Mouse (Mus musculus) embryonic facial prominence, embryonic 10.5 days (tissue): ENCODE data around the gene 1110008P14Rik. TPM values are rescaled to one million over a fixed set of nuclear protein-coding genes. Genes with fewer than 3 reads are reported as not detected.

Source experiments
- DNase-seq: peaks from one replicate; pipeline ENCODE4 v3.0.0-alpha.2; 2017; ENCODE audit warnings: low spot score
- H3K27ac ChIP-seq: fragments of 300-500 bp; sonication (generic); replicated peaks from 2 replicates; pipeline ENCODE4 v1.5.1; 2016; ENCODE audit warnings: mild to moderate bottlenecking
- H3K27me3 ChIP-seq: fragments of 300-500 bp; sonication (generic); replicated peaks from 2 replicates; pipeline ENCODE4 v1.6.1; 2016; ENCODE audit warnings: low read depth, mild to moderate bottlenecking; ENCODE audit not compliant: poor library complexity, severe bottlenecking
- H3K36me3 ChIP-seq: fragments of 300-500 bp; sonication (generic); replicated peaks from 2 replicates; pipeline ENCODE4 v1.6.1; 2016; ENCODE audit warnings: mild to moderate bottlenecking, moderate library complexity
- H3K4me1 ChIP-seq: fragments of 300-500 bp; sonication (generic); 2 replicates; pipeline ENCODE4 v1.6.1; 2016
- H3K4me3 ChIP-seq: fragments of 300-500 bp; sonication (generic); 2 replicates; pipeline ENCODE4 v1.5.1; 2016; ENCODE audit warnings: mild to moderate bottlenecking, moderate library complexity
- H3K9me3 ChIP-seq: fragments of 300-500 bp; sonication (generic); 2 replicates; pipeline ENCODE4 v1.6.1; 2016; ENCODE audit warnings: mild to moderate bottlenecking
- WGBS: fragments of 180-500 bp; shearing (Covaris S2); methylation state at CpG from one replicate; pipeline ENCODE4 v1.1.7; 2016; 5-methylcytosine and 5-hydroxymethylcytosine counted together
- polyA plus RNA-seq: library from polyadenylated mRNA; unstranded; fragments of >200 nt; fragmentation: Nextera tagmentation; extraction: Ambion mirVana; gene quantifications from 2 replicates; pipeline ENCODE4 v1.2.1, GENCODE M21; 2016

The 1110008P14Rik gene
- polyA plus RNA-seq, 1 experiment from 2014 or later = 39.3 TPM

DNA sequence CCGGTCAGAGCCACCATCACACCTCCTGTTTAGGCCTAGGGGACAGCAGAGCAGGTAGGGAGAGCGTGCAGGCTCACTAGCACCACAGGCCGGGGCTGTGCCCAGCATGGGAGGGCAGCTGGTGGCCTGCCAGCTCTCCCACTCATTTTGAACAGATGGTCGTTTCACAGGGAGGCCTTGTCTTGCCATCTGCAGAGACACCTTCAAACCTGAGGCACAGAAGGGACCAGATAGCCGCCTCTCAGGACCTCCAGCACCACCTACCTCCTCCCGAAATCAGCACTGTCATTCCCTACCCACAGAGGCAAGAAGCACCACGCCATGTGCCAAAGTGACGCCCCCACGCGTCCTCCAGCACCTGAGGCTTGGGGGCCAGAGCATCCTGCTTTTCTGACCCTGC is 37.7 kb downstream of the 1110008P14Rik start:
- DNase-seq = no peak
- Histone ChIP-seq H3K4me1 (peaks cover 22% of the 10 kb centered on the region), H3K9me3 (no peaks in the 10 kb centered on the region), H3K27me3 (peaks cover 6% of the 10 kb centered on the region; the same call in 1 of the 2 replicates), H3K36me3 (peaks cover 57% of the 10 kb centered on the region), H3K4me3 (no peak overlapping the region), H3K27ac (no peak overlapping the region)
- WGBS = 82% methylated on average over 10 of the region's 10 CpGs

DNA sequence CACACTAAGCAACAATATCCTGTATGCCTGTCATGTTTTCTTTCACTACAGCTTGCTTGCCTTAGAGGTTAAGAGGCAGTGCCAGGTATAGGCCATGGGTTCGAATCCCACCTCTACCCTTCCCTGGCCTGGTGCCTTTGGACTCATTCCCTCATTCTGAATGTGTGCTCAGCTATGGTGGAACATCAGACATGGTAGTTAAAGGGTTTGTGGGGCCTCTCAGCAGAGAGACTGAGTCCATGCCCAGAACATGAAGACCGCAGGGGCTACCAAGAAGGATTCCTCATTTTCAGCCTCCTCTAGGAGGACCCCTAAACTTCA is 38.4 kb downstream of the 1110008P14Rik start:
- Histone ChIP-seq H3K36me3 (peaks cover 55% of the 10 kb centered on the region), H3K27me3 (peaks cover 6% of the 10 kb centered on the region; the same call in 1 of the 2 replicates), H3K27ac (no peak overlapping the region), H3K4me3 (no peak overlapping the region), H3K4me1 (peaks cover 22% of the 10 kb centered on the region), H3K9me3 (no peaks in the 10 kb centered on the region)
- WGBS = 91% methylated on average over 2 of the region's 2 CpGs
- DNase-seq = no peak

DNA sequence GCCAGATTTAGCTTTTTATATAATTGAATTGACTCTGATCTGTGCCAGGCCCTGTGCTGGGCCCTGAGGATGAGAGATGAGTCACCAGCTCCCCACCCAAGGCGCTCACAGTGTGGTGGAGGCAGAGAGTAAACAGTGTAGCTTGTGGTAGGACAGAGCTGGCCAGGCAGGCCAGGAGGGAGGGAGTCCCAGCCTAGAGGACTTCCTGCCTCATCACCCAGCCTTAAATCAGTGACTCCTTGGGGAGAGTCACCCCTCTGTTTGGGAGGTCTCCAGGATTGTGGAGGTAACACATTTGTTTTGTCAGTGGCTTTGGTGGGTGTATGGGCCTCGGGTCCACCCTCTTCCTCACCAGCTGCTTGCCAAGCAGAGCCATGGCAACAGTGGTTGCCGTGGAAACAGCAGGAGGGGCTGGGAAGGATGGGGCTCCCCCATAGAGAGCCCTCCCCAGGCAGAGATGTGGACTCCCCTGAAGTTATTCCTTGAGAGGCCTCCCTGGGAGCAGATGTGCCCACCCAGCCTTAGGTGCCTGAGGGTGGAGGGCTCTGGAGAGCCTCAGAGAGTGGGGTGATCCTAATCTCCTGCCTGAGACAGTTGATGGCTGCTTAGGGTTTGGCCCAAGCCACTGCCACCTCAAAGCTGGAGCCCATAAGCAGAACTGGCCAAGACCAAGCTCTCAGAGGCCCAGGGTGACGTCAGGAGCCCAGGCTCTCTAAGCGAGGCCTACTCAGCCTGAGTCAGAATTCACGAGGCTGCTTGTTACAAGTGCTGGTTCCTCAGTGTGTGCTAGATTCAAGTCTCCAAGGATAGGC is 39.0 kb downstream of the 1110008P14Rik start:
- Histone ChIP-seq H3K36me3 (peaks cover 55% of the 10 kb centered on the region), H3K27ac (no peak overlapping the region; the same call in 1 of the 2 replicates), H3K4me3 (no peak overlapping the region), H3K9me3 (no peaks in the 10 kb centered on the region), H3K27me3 (peaks cover 6% of the 10 kb centered on the region; the same call in 1 of the 2 replicates), H3K4me1 (peaks cover 22% of the 10 kb centered on the region)
- WGBS = 79% methylated on average over 6 of the region's 6 CpGs
- no peak for DNase-seq

DNA sequence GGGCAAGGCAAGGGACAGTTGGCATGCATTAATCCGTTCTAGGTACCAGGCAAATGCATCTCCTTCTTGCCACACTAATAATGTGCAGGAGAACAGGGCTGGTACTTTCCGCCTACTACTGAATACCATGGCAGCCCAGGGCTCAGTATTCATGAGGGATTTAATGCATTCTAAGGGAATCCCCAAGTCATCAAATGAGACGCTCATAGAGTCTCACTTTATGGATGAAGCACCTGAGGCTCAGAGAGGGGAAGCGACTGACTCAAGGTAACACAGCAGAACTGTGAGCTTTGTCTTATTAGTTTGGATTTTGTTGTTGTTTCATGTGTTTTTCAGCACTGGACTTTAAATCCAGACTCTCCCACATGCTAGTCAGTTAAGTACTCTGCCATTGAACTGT is 39.7 kb downstream of the 1110008P14Rik start:
- Histone ChIP-seq H3K36me3 (peaks cover 61% of the 10 kb centered on the region), H3K27me3 (peaks cover 6% of the 10 kb centered on the region; the same call in 1 of the 2 replicates), H3K9me3 (no peaks in the 10 kb centered on the region), H3K27ac (no peak overlapping the region), H3K4me3 (no peak overlapping the region), H3K4me1 (peaks cover 22% of the 10 kb centered on the region)
- no peak for DNase-seq
- WGBS = 86% methylated on average over 4 of the region's 4 CpGs

DNA sequence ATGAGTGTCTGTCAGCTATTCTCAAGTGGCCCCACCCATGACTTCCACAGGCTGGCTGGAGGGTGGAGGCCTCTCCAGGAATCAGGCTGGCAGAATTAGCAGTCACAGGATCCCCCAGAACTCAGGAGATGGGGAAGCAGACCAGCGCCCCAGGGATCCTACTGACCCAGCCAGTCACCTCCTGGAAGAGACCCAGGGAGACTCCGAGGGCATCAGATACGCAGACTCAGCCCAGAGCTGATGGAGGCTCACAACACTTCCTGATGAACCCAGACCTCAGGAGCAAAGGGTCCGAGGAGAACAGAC is 40.2 kb downstream of the 1110008P14Rik start:
- 90% methylated on average over 4 of the region's 4 CpGs for WGBS

DNA sequence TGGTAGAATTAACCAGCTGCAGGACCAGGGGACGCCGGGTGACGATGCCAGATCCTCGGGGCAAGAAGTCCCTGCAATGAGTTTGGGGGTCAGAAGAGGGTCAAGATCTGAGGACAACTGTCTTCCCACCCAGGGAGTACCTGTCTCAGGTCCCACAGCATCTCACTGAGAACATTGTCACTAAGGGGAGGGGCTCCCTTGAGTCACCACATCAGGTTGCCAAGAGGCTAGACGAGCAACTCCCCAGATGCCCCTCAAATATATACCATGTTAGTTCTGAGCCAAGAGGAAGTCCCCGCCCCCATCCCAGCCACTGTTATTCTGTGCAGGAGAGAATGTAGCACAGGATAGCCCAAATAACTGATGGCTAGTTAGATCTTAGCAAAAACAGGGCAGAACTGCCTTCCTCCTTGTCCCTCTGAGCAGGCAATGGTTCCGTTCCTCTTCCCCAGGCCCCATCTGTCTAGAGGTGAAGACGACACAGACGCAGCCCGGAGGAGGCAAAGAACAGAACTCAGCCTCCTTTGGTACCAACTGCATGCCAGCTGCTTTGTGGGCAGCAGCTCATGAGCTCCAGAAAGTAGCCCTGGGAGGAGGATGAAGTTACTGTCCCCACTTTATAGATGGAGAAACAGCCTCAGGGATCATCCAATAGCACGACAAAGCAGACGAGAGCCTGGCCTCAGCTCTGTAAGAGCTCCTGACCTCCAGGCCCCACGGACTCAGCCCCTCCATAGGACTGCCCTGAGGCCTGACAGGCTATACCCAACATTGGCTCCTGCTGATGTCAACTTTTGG is 40.7 kb downstream of the 1110008P14Rik start:
- Histone ChIP-seq H3K27ac (no peak overlapping the region), H3K27me3 (peaks cover 13% of the 10 kb centered on the region), H3K9me3 (no peaks in the 10 kb centered on the region), H3K4me3 (no peak overlapping the region), H3K4me1 (peaks cover 23% of the 10 kb centered on the region), H3K36me3 (peaks cover 63% of the 10 kb centered on the region)
- no peak for DNase-seq
- WGBS = 80% methylated on average over 13 of the region's 13 CpGs

More for the DNA sequence above, 40.2 kb downstream of the 1110008P14Rik start:
- H3K36me3 ChIP-seq = peaks cover 61% of the 10 kb centered on the region
- H3K9me3 ChIP-seq = no peaks in the 10 kb centered on the region
- H3K4me3 ChIP-seq = no peak overlapping the region
- no peak overlapping the region for H3K27ac ChIP-seq
- H3K27me3 ChIP-seq = peaks cover 10% of the 10 kb centered on the region; the same call in 1 of the 2 replicates
- no peak for DNase-seq
- H3K4me1 ChIP-seq = peaks cover 22% of the 10 kb centered on the region

DNA sequence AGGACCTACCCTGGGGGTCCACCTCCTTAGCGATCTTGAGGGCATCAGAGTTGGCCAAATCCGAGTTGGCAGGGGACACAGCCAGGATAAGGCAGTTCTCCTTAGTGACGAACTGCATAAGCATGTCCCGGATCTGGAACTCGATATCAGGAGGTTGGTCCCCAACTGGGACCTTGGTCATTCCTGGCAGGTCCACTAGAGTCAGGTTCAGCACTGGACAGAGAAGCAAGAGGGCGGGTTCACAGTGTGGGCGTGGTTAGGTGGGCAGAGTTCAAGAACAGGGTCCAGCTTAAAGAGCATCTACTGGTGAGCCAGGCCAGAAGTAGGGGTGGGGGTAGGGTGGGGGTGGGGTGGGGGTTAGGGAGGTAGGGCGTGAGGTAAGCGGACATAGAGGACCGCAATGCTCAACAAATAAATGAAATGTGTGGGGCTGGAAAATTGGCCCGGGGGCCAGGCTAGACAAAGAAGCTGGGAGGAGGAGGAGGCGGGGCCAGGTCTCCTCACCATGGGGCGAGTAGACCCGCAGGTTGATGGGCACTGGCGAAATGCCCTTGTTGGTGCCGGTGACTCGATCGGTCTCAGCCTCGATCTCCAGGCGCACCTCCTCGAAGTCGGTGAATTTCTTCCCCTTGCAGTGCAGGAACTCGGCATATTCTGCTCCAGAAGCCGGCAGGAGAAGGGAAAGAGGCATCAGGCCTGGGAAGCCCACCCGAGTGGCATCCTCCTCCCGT is 41.7 kb downstream of the 1110008P14Rik start:
- H3K36me3 ChIP-seq = peaks cover 71% of the 10 kb centered on the region

DNA sequence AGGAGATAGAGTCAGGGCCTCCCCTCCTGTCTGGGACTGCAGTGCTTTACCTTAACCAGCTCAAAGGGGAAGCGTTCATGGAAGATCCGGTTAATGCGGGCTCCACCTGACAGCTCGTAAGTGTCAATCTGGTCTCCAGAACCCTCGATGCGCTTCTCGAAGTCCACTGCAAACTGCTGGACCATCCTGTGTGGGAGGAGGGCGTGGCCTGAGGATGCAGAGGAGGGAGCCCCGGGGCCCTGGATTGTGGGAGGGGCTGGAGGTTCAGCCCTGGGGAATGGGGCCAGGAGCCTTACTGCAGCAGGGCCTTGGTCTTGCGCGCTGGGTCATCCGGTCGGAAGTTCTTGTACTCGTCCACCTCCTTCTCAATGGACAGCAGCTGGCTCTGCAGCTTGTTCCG is 45.9 kb downstream of the 1110008P14Rik start:
- WGBS = 54% methylated on average over 15 of the region's 15 CpGs
- no peak overlapping the region for H3K27ac ChIP-seq
- peaks cover 94% of the 10 kb centered on the region for H3K36me3 ChIP-seq
- no peak overlapping the region for H3K4me3 ChIP-seq
- no peak for DNase-seq
- peaks cover 37% of the 10 kb centered on the region for H3K27me3 ChIP-seq
- H3K9me3 ChIP-seq = no peaks in the 10 kb centered on the region
- peaks cover 17% of the 10 kb centered on the region for H3K4me1 ChIP-seq

More for the DNA sequence above, 41.7 kb downstream of the 1110008P14Rik start:
- Histone ChIP-seq H3K4me3 (no peak overlapping the region), H3K27me3 (peaks cover 23% of the 10 kb centered on the region), H3K9me3 (no peaks in the 10 kb centered on the region), H3K4me1 (peaks cover 25% of the 10 kb centered on the region), H3K27ac (no peak overlapping the region)
- WGBS = 40% methylated on average over 26 of the region's 26 CpGs
- DNase-seq = no peak

DNA sequence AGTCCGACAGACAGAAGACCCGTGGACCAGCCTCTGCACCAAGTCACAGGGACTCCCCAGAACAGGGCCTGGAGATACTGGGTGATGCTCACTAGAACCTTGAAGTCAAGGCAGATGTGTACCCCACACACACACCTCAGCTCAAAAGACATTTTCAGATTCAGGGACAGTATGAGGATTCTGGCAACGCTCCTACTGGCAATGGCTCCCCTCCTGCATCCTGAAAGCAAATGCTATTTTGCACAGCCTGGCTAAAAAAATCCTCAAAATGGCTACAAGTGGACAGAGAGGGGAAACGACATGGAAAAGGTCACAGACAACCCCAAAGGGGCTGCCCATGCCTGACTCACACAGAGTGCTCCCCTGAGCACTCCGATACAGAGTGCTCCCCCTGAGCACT is 49.6 kb downstream of the 1110008P14Rik start:
- H3K27me3 ChIP-seq = peaks cover 37% of the 10 kb centered on the region
- no peaks in the 10 kb centered on the region for H3K9me3 ChIP-seq
- no peak overlapping the region for H3K27ac ChIP-seq
- H3K36me3 ChIP-seq = peaks cover 63% of the 10 kb centered on the region
- whole genome bisulfite sequencing = 89% methylated on average over 5 of the region's 5 CpGs
- no peak overlapping the region for H3K4me3 ChIP-seq
- peaks cover 36% of the 10 kb centered on the region for H3K4me1 ChIP-seq
- no peak for DNase-seq

DNA sequence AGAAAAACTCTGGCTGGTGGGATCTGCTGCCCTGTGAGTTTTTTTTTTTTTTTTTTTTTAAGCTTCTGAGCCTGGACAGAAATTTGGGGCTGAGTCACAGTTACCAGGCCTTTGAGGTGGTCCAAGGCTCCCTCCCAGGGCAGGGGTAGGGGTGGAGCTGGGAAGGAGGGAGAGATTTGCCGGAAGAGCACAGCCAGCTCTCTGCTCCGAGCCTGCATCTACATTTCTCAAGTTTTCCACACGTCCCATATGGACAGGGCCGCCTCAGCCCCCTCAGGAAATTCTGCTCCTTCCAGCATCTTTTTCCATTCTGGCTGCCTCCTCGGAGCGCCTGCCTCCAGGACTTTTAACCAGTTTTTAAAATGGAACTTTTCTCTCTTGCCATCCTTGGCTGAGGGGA is 52.2 kb downstream of the 1110008P14Rik start:
- Histone ChIP-seq H3K36me3 (peaks cover 48% of the 10 kb centered on the region), H3K4me1 (peaks cover 50% of the 10 kb centered on the region), H3K27me3 (peaks cover 14% of the 10 kb centered on the region), H3K4me3 (0 out of 2 replicates have a peak overlapping the region, but pooled peaks have one; percentile 2), H3K27ac (peak overlapping the region; percentile 76), H3K9me3 (no peaks in the 10 kb centered on the region)
- WGBS = 24% methylated on average over 6 of the region's 6 CpGs
- no peak for DNase-seq

DNA sequence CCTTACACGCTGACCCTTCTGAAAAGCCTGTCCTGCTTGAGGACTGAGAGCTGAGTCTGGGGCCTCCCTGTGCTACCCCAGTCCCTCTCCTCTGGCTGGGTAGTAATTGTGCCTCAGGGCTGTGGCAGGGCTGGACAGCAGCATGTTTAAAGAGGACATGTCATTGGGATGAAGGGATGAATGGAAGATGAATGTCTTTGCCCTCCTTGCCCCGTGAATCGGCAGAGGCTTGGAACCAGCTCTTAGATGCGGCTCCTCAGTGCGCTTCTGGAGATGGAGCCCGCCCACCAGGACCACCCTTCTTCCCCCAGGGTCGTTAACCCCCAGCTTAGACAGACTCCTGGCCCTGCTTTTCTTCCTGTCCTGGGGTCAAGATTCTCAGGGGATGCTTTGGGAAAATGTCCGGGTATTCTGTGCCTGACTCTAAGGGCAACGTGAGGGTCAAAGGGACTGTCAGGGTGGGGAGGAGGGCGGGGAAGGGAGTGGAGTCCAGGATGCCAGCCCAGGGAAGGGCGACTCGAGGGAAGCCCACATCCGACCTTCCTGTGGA is 52.8 kb downstream of the 1110008P14Rik start:
- no peak for DNase-seq

DNA sequence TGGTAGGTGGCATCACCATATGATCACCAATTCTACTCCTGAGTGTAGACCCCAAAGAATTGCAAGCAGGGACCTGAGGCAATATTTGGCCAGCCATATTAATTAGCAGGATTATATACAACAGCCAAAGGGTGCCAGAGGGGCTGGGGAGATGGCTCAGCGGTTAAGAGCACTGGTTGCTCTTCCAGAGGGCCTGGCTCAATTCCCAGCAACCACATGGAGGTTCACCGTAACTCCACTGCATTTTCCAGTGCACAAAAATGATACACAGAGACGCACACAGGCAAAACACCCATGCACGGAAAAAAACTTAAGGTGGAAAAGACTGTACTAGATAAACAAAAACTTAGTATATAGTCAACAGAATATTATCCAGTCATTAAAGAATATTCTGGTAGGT is 54.5 kb downstream of the 1110008P14Rik start:
- Histone ChIP-seq H3K27me3 (no peaks in the 10 kb centered on the region), H3K4me1 (peaks cover 56% of the 10 kb centered on the region), H3K9me3 (no peaks in the 10 kb centered on the region), H3K36me3 (peaks cover 38% of the 10 kb centered on the region), H3K4me3 (no peak overlapping the region), H3K27ac (no peak overlapping the region)
- no peak for DNase-seq
- WGBS = 89% methylated on average over 4 of the region's 4 CpGs

More for the DNA sequence above, 52.8 kb downstream of the 1110008P14Rik start:
- Histone ChIP-seq H3K4me1 (peaks cover 48% of the 10 kb centered on the region), H3K36me3 (peaks cover 45% of the 10 kb centered on the region), H3K9me3 (no peaks in the 10 kb centered on the region), H3K27ac (peak overlapping the region; percentile 76), H3K4me3 (0 out of 2 replicates have a peak overlapping the region, but pooled peaks have one; percentile 2), H3K27me3 (peaks cover 9% of the 10 kb centered on the region)
- 20% methylated on average over 13 of the region's 13 CpGs for WGBS
